Mouse (Mus musculus) G1E (cell line): ENCODE results near the gene Tbxa2r. TPM values are rescaled to one million over a fixed set of nuclear protein-coding genes. Genes with fewer than 3 reads are reported as not detected.

Experiments used
- ATAC-seq: 2 replicates; pipeline ENCODE4 v1.8.0; 2016; ENCODE audit warnings: mild to moderate bottlenecking; ENCODE audit not compliant: insufficient number of reproducible peaks, poor library complexity, low FRiP score, severe bottlenecking; ENCODE audit errors: extremely low read depth
- DNase-seq: peaks from one replicate; pipeline ENCODE4 v3.0.0; 2012; ENCODE audit warnings: low spot score
- H3K27me3 ChIP-seq: 2 replicates; pipeline ENCODE4 v1.6.1; 2012; ENCODE audit warnings: mild to moderate bottlenecking, low read length, inconsistent platforms; ENCODE audit not compliant: insufficient read depth
- H3K36me3 ChIP-seq: replicated peaks from 2 replicates; pipeline ENCODE3; 2012; ENCODE audit warnings: mild to moderate bottlenecking, inconsistent platforms
- H3K4me1 ChIP-seq: 2 replicates; pipeline ENCODE4 v1.6.1; 2012; ENCODE audit warnings: low read depth, low read length, inconsistent platforms, mixed read lengths; ENCODE audit not compliant: insufficient read depth
- H3K4me3 ChIP-seq: 2 replicates; pipeline ENCODE4 v1.5.1; 2012; ENCODE audit warnings: low read depth, mild to moderate bottlenecking, inconsistent platforms, low read length, moderate library complexity, mixed read lengths
- H3K9me3 ChIP-seq: replicated peaks from 2 replicates; pipeline ENCODE4 v1.6.1; 2012; ENCODE audit warnings: inconsistent platforms
- CTCF ChIP-seq: IDR thresholded peaks from 2 replicates; pipeline ENCODE4 v1.5.1; 2012; ENCODE audit warnings: low read depth, low read length, inconsistent platforms, mixed read lengths
- GATA1 ChIP-seq: IDR thresholded peaks from 2 replicates; pipeline ENCODE4 v1.6.1; 2012; ENCODE audit warnings: borderline replicate concordance, low read length, inconsistent platforms, mixed read lengths
- GATA2 ChIP-seq: IDR thresholded peaks from 2 replicates; pipeline ENCODE4 v1.6.1; 2012; ENCODE audit warnings: low read depth, low read length, inconsistent platforms, borderline replicate concordance
- POLR2AphosphoS5 ChIP-seq: IDR thresholded peaks from 2 replicates; pipeline ENCODE4 v1.6.1; 2012; ENCODE audit warnings: low read depth, low read length, inconsistent platforms; ENCODE audit not compliant: insufficient replicate concordance
- TAL1 ChIP-seq: conservative IDR thresholded peaks from 2 replicates; pipeline ENCODE4 v1.6.1; 2012; ENCODE audit warnings: low read depth, low read length, inconsistent platforms, mixed read lengths
- polyA plus RNA-seq: library from polyadenylated mRNA; stranded (reverse); fragments of >175 nt; gene quantifications from 2 replicates; pipeline ENCODE4 v1.2.3, GENCODE M21; 2012
- total RNA-seq, 2 experiments: library from RNA; stranded (forward) in 1 of 2; stranded (reverse) in 1 of 2; fragments of 200-1000 nt in 1 of 2; fragments of >200 nt in 1 of 2; fragmentation: Nextera tagmentation in 1 of 2; gene quantifications; 2 replicates each; pipeline ENCODE4 v1.2.3; 2014 to 2017

Gene Tbxa2r
- total and polyA plus RNA-seq, 3 experiments = not detected

- no peak overlapping the region for H3K4me3 ChIP-seq
- DNase-seq (no peak), ATAC-seq (no peak)
- no peaks in the 10 kb centered on the region for H3K27me3 ChIP-seq
- H3K4me1 ChIP-seq = peaks cover 76% of the 10 kb centered on the region
- peaks cover 14% of the 10 kb centered on the region for H3K36me3 ChIP-seq
- no peaks in the 10 kb centered on the region for H3K9me3 ChIP-seq
- TF ChIP-seq POLR2AphosphoS5 = no peak
- TF ChIP-seq TAL1 = no peak
- TF ChIP-seq GATA1 = no peak
- no peak for TF ChIP-seq CTCF
- TF ChIP-seq GATA2 = no peak
Observed at GRCm38 (mm10) chr10:81354738-81355477, 26.4 kb downstream of the Tbxa2r start.

GRCm38 (mm10) chr10:81355533-81355932 lies 27.0 kb downstream of the Tbxa2r start:
- Histone ChIP-seq H3K4me1 (peaks cover 80% of the 10 kb centered on the region), H3K9me3 (no peaks in the 10 kb centered on the region), H3K4me3 (no peak overlapping the region), H3K27me3 (no peaks in the 10 kb centered on the region), H3K36me3 (peaks cover 20% of the 10 kb centered on the region)
- ATAC-seq (no peak), DNase-seq (no peak)
- no peak for TF ChIP-seq CTCF
- no peak for TF ChIP-seq GATA2
- TF ChIP-seq GATA1 = no peak
- TF ChIP-seq TAL1 = no peak
- no peak for TF ChIP-seq POLR2AphosphoS5

GRCm38 (mm10) chr10:81356352-81356990 lies 27.9 kb downstream of the Tbxa2r start:
- TF ChIP-seq GATA1 = no peak
- TF ChIP-seq CTCF = no peak
- DNase-seq (peak; percentile 76), ATAC-seq (0 out of 2 replicates have a peak, but pooled peaks have one; percentile 29)
- Histone ChIP-seq H3K36me3 (peaks cover 30% of the 10 kb centered on the region), H3K4me1 (peaks cover 82% of the 10 kb centered on the region), H3K4me3 (peak overlapping the region; percentile 88; the same call in 1 of the 2 replicates), H3K27me3 (no peaks in the 10 kb centered on the region), H3K9me3 (no peaks in the 10 kb centered on the region)

- H3K9me3 ChIP-seq = no peaks in the 10 kb centered on the region
- no peaks in the 10 kb centered on the region for H3K27me3 ChIP-seq
- H3K36me3 ChIP-seq = peaks cover 37% of the 10 kb centered on the region
- peak within 1 kb of the TSS; percentile 88 for H3K4me3 ChIP-seq
- peaks cover 82% of the 10 kb centered on the region for H3K4me1 ChIP-seq
- TF ChIP-seq CTCF = no peak
- no peak for TF ChIP-seq GATA1
- no peak for TF ChIP-seq GATA2
- TF ChIP-seq POLR2AphosphoS5 = no peak
- TF ChIP-seq TAL1 = no peak
- DNase-seq = peak; percentile 94
- peak; percentile 55 for ATAC-seq
Observed at GRCm38 (mm10) chr10:81356991-81357844, 28.7 kb downstream of the Tbxa2r start, which contains the start of gene Mfsd12. Gene Mfsd12 (plus strand): TSS chr10:81357491.

DNA sequence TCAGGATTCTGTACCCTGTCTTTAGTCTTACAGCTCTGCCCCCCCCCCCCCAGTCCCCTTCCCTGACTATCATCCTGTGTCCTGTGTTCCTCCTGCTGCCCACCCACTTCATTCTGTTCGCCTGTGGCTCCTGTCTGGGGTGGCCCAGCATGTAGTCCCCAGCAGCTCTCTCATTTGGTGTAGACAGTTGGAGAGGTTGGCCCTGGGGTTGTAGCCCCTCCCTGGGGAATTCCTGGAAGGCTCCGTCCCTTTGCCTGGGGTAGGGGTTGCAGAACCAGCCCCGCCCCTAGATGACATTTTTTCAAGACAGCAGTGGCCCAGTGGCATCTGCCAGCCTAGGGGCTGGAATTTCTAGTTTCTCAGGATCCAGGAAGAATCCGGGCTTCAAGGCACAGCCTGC lies 29.7 kb downstream of the Tbxa2r start:
- Histone ChIP-seq H3K36me3 (peaks cover 47% of the 10 kb centered on the region), H3K4me3 (peak overlapping the region; percentile 88), H3K27me3 (no peaks in the 10 kb centered on the region), H3K9me3 (no peaks in the 10 kb centered on the region), H3K4me1 (peaks cover 85% of the 10 kb centered on the region)
- TF ChIP-seq GATA2 (no peak), CTCF (no peak), POLR2AphosphoS5 (no peak), TAL1 (no peak), GATA1 (no peak)
- ATAC-seq (no peak), DNase-seq (peak; percentile 41)

DNA sequence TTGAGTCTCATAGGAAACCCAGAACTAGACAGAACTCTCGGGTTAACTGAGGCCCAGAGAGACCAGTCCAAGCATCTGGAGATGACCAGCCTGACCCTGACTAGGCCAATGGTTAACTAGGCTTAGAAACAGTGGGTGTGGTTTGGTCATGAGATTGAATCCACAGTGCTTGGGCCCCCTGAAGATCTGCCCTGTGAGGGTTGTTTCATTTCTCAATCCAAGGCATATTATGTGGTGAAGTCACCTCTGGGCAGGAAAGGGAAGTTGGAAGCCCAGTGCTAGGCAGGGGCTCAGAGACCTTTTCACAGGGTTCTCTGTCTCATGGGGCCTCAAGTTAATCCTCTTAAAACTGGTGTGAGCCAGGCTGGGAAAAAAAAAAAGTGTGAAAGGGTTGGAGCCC lies 30.3 kb downstream of the Tbxa2r start:
- Histone ChIP-seq H3K4me1 (peaks cover 91% of the 10 kb centered on the region), H3K4me3 (peak overlapping the region; percentile 88), H3K36me3 (peaks cover 53% of the 10 kb centered on the region)

More for the DNA sequence above, 30.3 kb downstream of the Tbxa2r start:
- TF ChIP-seq GATA2 (no peak), POLR2AphosphoS5 (no peak), CTCF (no peak), GATA1 (no peak), TAL1 (no peak)
- ATAC-seq (peak; percentile 4; the same call in 1 of the 2 replicates), DNase-seq (peak; percentile 43)
- no peaks in the 10 kb centered on the region for H3K9me3 ChIP-seq
- no peaks in the 10 kb centered on the region for H3K27me3 ChIP-seq
